Mouse (Mus musculus): ENCODE results near the gene Hyls1.
"Not testable (repeated sequence)": the region's sequence is repeated elsewhere in the genome, so short reads cannot be mapped to it uniquely, and the experiment has no call there.

Gene Hyls1

GRCm38 (mm10) chr9:35569571-35570534 lies at the start of gene Hyls1, which contains the start of gene Pate2:
Hyls1 (minus strand) TSS chr9:35570398.
Pate2 (plus strand) TSS chr9:35570284.
- in situ Hi-C loops (cut with MboI, MseI) = loop anchor here (25.0 kb wide), 1 partner anchor 1192 kb away; the partner anchor contains the start of gene Stt3a

- in situ Hi-C loops (cut with MboI, MseI) = not testable (repeated sequence)
Observed at GRCm38 (mm10) chr9:35616784-35617183, 46.6 kb upstream of the Hyls1 start.

- in situ Hi-C loops (cut with MboI, MseI) = no loop called here
Observed at GRCm38 (mm10) chr9:35614005-35614404, 43.8 kb upstream of the Hyls1 start.

GRCm38 (mm10) chr9:35611841-35612240 lies 41.6 kb upstream of the Hyls1 start, which contains the start of gene Pate4:
Pate4 (minus strand) TSS chr9:35611941.
- in situ Hi-C loops (cut with MboI, MseI) = no loop called here

GRCm38 (mm10) chr9:35607647-35608405 lies 37.6 kb upstream of the Hyls1 start:
- in situ Hi-C loops (cut with MboI, MseI) = no loop called here

GRCm38 (mm10) chr9:35592903-35593302 lies 22.7 kb upstream of the Hyls1 start:
- in situ Hi-C loops (cut with MboI, MseI) = loop anchor here (25.0 kb wide), 1 partner anchor 1094 kb away; the partner anchor contains the start of gene Acrv1

GRCm38 (mm10) chr9:35587674-35588073 lies 17.5 kb upstream of the Hyls1 start:
- in situ Hi-C loops (cut with MboI, MseI) = loop anchor here (25.0 kb wide), 1 partner anchor 1100 kb away; the partner anchor contains the start of gene Acrv1

- in situ Hi-C loops (cut with MboI, MseI) = loop anchor here (25.0 kb wide), 1 partner anchor 1188 kb away; the partner anchor contains the start of gene Stt3a
Observed at GRCm38 (mm10) chr9:35574416-35574815, 4.2 kb upstream of the Hyls1 start.

GRCm38 (mm10) chr9:35570663-35571062 lies 465 bp upstream of the Hyls1 start:
- in situ Hi-C loops (cut with MboI, MseI) = loop anchor here (25.0 kb wide), 1 partner anchor 1192 kb away; the partner anchor contains the start of gene Stt3a

- in situ Hi-C loops (cut with MboI, MseI) = loop anchor here (25.0 kb wide), 1 partner anchor 1194 kb away; the partner anchor contains the start of gene Stt3a
Observed at GRCm38 (mm10) chr9:35567995-35568394, 2.2 kb downstream of the Hyls1 start.

- in situ Hi-C loops (cut with MboI, MseI) = loop anchor here (25.0 kb wide), 1 partner anchor 1198 kb away; the partner anchor contains the start of gene Stt3a
Observed at GRCm38 (mm10) chr9:35564536-35565240, 5.5 kb downstream of the Hyls1 start.

GRCm38 (mm10) chr9:35561583-35561982 lies 8.6 kb downstream of the Hyls1 start:
- in situ Hi-C loops (cut with MboI, MseI) = loop anchor here (25.0 kb wide), 1 partner anchor 1201 kb away; the partner anchor contains the start of gene Stt3a

- in situ Hi-C loops (cut with MboI, MseI) = loop anchor here (25.0 kb wide), 1 partner anchor 1201 kb away; the partner anchor contains the start of gene Stt3a
Observed at GRCm38 (mm10) chr9:35561076-35561475, 9.1 kb downstream of the Hyls1 start.

- in situ Hi-C loops (cut with MboI, MseI) = loop anchor here (25.0 kb wide), 1 partner anchor 1203 kb away; the partner anchor contains the start of gene Stt3a
Observed at GRCm38 (mm10) chr9:35559009-35559890, 10.9 kb downstream of the Hyls1 start.

- in situ Hi-C loops (cut with MboI, MseI) = loop anchor here (25.0 kb wide), 1 partner anchor 1204 kb away; the partner anchor contains the start of gene Stt3a
Observed at GRCm38 (mm10) chr9:35558257-35559008, 11.8 kb downstream of the Hyls1 start, which contains the start of the genes Ddx25 and Pus3. Ddx25 (minus strand) TSS chr9:35558528. Pus3 (plus strand) TSS chr9:35558595.

GRCm38 (mm10) chr9:35556494-35557102 lies 13.6 kb downstream of the Hyls1 start:
- in situ Hi-C loops (cut with MboI, MseI) = loop anchor here (25.0 kb wide), 1 partner anchor 1206 kb away; the partner anchor contains the start of gene Stt3a

GRCm38 (mm10) chr9:35548455-35548854 lies 21.7 kb downstream of the Hyls1 start:
- in situ Hi-C loops (cut with MboI, MseI) = no loop called here

GRCm38 (mm10) chr9:35546745-35547144 lies 23.5 kb downstream of the Hyls1 start:
- in situ Hi-C loops (cut with MboI, MseI) = no loop called here
